Mouse (Mus musculus) adrenal gland, postnatal 4 days (tissue): Measurements from ENCODE around the gene Csmd2. TPM values are rescaled to one million over a fixed set of nuclear protein-coding genes. Genes with fewer than 3 reads are reported as not detected.
"Not testable (repeated sequence)": the region's sequence is repeated elsewhere in the genome, so short reads cannot be mapped to it uniquely, and the experiment has no call there.

Source experiments
- DNase-seq, 2 experiments: peaks; one replicate each; pipeline ENCODE4 v3.0.0; 2021 to 2022; ENCODE audit warnings: low spot score in 2 of 2, mixed read lengths in 2 of 2
- total RNA-seq, 2 experiments: library from RNA; stranded (reverse); gene quantifications; 2 replicates each; pipeline ENCODE4 v1.2.3; 2021

Csmd2 gene
- total RNA-seq, 2 experiments from 2014 or later = 1.9 to 2.3 TPM

- no peak for DNase-seq
Observed at GRCm38 (mm10) chr4:128609276-128609924, 621.7 kb downstream of the Csmd2 start.

- DNase-seq = peak; percentile 65 to 91
Observed at GRCm38 (mm10) chr4:128609925-128610402, 622.3 kb downstream of the Csmd2 start, which contains the start of gene Zscan20. Gene Zscan20, minus strand, starts transcription at chr4:128610098.

- no peak for DNase-seq
Observed at GRCm38 (mm10) chr4:128610706-128611105, 623.0 kb downstream of the Csmd2 start.

GRCm38 (mm10) chr4:128611726-128612125 is 624.1 kb downstream of the Csmd2 start:
- DNase-seq = not testable (repeated sequence)

GRCm38 (mm10) chr4:128613326-128613725 is 625.7 kb downstream of the Csmd2 start:
- no peak for DNase-seq

GRCm38 (mm10) chr4:128615761-128616160 is 628.1 kb downstream of the Csmd2 start:
- no peak for DNase-seq

Other genes starting within 250 kb of the Csmd2 start
- not detected for gene CK137956, start 16.9 kb upstream of the Csmd2 start, total RNA-seq